Mouse (Mus musculus) lung, adult 2 months (tissue): ENCODE data around the gene Gm20388.

ENCODE experiments used
- CTCF ChIP-seq: fragments of 200-500 bp; IDR thresholded peaks from 2 replicates; pipeline ENCODE4 v1.5.1; 2011; ENCODE audit warnings: mild to moderate bottlenecking, low read length, control low read depth; ENCODE audit not compliant: insufficient read depth
- POLR2A ChIP-seq: fragments of 200-500 bp; IDR thresholded peaks from 2 replicates; pipeline ENCODE4 v1.6.1; 2011; ENCODE audit warnings: low read depth, mild to moderate bottlenecking, control low read depth, low read length, borderline replicate concordance; ENCODE audit errors: extremely low read depth

DNA sequence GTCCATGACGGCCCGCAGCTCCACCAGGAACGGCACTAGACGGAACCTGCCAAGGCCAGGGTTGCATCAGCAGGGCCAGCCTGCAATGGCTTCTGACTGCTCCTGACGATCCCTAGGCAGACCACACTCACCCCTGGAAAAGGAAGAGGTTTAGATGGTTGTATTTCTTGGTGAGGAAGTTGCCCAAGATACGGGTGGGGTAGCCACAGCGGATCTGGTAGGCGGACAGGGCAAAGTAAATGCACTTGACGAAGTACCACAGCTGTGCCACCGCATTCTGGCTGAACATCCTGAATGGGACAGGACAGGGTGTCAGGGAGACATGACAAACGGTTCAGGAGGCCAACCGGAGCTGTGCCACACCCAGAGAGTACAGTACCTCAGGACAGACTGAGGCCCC is 2574.2 kb downstream of the Gm20388 start:
- no peak for TF ChIP-seq CTCF
- TF ChIP-seq POLR2A, result no peak
